Mouse (Mus musculus) spleen, adult 2 months (tissue): ENCODE measurements around the gene Muc1.

ENCODE experiments used
- CTCF ChIP-seq: fragments of 200-500 bp; IDR thresholded peaks from 2 replicates; pipeline ENCODE4 v1.5.1; 2011; ENCODE audit warnings: mild to moderate bottlenecking, inconsistent platforms; ENCODE audit not compliant: insufficient read depth, insufficient read length, insufficient replicate concordance; ENCODE audit errors: extremely low read depth
- POLR2A ChIP-seq: fragments of 200-500 bp; IDR thresholded peaks from 2 replicates; pipeline ENCODE4 v1.6.1; 2011; ENCODE audit warnings: low read depth, low read length, inconsistent platforms

- TF ChIP-seq POLR2A: no peak
- no peak for TF ChIP-seq CTCF
Observed at GRCm38 (mm10) chr3:89225321-89225815, 3.5 kb upstream of the Muc1 start.
